Mouse (Mus musculus) lung, embryonic 15.5 days (tissue): ENCODE results near the gene Slc26a8. TPM values are rescaled to one million over a fixed set of nuclear protein-coding genes. Genes with fewer than 3 reads are reported as not detected.

Experiments
- ATAC-seq: fragments of 200-750 bp; cut with Nextera tagmentation; 2 replicates; pipeline ENCODE4 v1.8.0; 2017; ENCODE audit warnings: moderate number of reproducible peaks, borderline replicate concordance; ENCODE audit not compliant: low FRiP score, low TSS enrichment; ENCODE audit errors: extremely low read depth
- H3K27ac ChIP-seq: fragments of 300-500 bp; sonication (generic); 2 replicates; pipeline ENCODE4 v1.5.1; 2015; ENCODE audit warnings: moderate library complexity, mild to moderate bottlenecking, inconsistent platforms
- H3K27me3 ChIP-seq: fragments of 300-500 bp; sonication (generic); 2 replicates; pipeline ENCODE4 v1.6.1; 2015; ENCODE audit warnings: inconsistent platforms
- H3K36me3 ChIP-seq: fragments of 300-500 bp; sonication (generic); 2 replicates; pipeline ENCODE4 v1.6.1; 2015; ENCODE audit warnings: inconsistent platforms
- H3K4me1 ChIP-seq: fragments of 300-500 bp; sonication (generic); 2 replicates; pipeline ENCODE4 v1.6.1; 2015; ENCODE audit warnings: inconsistent platforms
- H3K4me2 ChIP-seq: fragments of 300-500 bp; sonication (generic); 2 replicates; pipeline ENCODE4 v1.6.1; 2015; ENCODE audit warnings: inconsistent platforms, mild to moderate bottlenecking, moderate library complexity
- H3K4me3 ChIP-seq: fragments of 300-500 bp; sonication (generic); 2 replicates; pipeline ENCODE4 v1.5.1; 2015; ENCODE audit warnings: mild to moderate bottlenecking, inconsistent platforms
- H3K9ac ChIP-seq: fragments of 300-500 bp; sonication (generic); 2 replicates; pipeline ENCODE4 v1.6.1; 2015; ENCODE audit warnings: inconsistent platforms
- H3K9me3 ChIP-seq: fragments of 300-500 bp; sonication (generic); 2 replicates; pipeline ENCODE4 v1.6.1; 2016; ENCODE audit warnings: inconsistent platforms
- WGBS: fragments of 180-500 bp; shearing (Covaris S2); methylation state at CpG from one replicate; pipeline ENCODE4 v1.1.7; 2015; 5-methylcytosine and 5-hydroxymethylcytosine counted together
- polyA plus RNA-seq: library from polyadenylated mRNA; unstranded; fragments of >200 nt; fragmentation: Nextera tagmentation; extraction: Ambion mirVana; gene quantifications from 2 replicates; pipeline ENCODE4 v1.2.1, GENCODE M21; 2015

The Slc26a8 gene
- polyA plus RNA-seq, 1 experiment from 2014 or later: 0.47 TPM

- 34% methylated on average over 4 of the region's 4 CpGs for WGBS
- H3K4me3 ChIP-seq: no peak overlapping the region
- no peak for ATAC-seq
- 0 out of 2 replicates have a peak, but pooled peaks cover 9% of the 10 kb centered on the region for H3K36me3 ChIP-seq
- H3K9me3 ChIP-seq: no peaks in the 10 kb centered on the region
- peaks cover 58% of the 10 kb centered on the region for H3K4me1 ChIP-seq
- no peak overlapping the region for H3K9ac ChIP-seq
- no peaks in the 10 kb centered on the region for H3K27me3 ChIP-seq
- H3K27ac ChIP-seq: peak overlapping the region; percentile 52
- H3K4me2 ChIP-seq: no peak overlapping the region
These were observed 8.2 kb upstream of the Slc26a8 start for GRCm38 (mm10) chr17:28698245-28698644.

DNA sequence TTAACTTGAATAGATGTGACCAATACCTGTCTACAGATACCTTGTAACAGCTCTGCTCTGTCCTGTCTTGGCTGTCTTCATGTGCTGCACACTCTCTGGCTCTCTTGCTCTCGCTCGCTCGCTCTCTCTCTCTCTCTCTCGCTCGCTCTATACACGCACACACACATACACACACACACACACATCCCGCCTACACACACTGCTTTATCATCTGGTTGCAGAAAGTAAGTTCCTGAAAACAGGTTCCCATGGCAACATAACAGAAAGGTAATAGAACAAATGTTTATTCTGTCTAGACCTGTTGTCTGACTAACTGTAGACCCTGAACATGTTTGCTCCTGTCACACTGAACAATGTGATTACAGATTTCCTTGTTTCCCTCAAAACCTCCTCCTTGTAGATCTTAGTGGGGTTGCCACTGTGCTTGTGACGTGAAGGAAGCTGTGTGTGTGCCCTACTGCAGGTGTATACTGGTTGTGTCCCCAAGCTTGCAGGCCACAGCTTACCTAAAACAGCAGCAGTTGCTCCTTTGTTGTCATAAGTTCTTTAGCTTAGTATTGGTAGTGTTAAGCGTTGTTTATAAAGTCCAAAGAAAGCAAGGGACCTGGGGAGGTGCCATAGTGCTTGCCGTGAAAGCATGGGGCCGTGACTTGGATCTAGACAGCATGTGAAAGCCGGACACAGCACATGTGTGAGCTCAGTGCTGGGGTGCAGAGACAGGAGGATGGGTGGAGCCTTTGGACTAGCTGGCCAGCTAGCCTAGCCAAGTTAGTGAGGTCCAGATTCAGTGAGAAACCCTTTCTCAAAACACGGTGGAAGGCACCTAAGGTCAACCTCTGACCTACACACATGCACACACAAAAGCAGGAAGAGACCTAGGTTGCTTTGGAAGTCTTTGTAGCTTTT lies 7.5 kb upstream of the Slc26a8 start:
- H3K36me3 ChIP-seq: 0 out of 2 replicates have a peak, but pooled peaks cover 9% of the 10 kb centered on the region
- H3K27ac ChIP-seq: peak overlapping the region; percentile 52
- WGBS: 32% methylated on average over 13 of the region's 13 CpGs
- H3K27me3 ChIP-seq: no peaks in the 10 kb centered on the region
- H3K4me2 ChIP-seq: peak overlapping the region; percentile 35
- peaks cover 63% of the 10 kb centered on the region for H3K4me1 ChIP-seq
- no peak overlapping the region for H3K9ac ChIP-seq
- no peaks in the 10 kb centered on the region for H3K9me3 ChIP-seq
- no peak overlapping the region for H3K4me3 ChIP-seq
- no peak for ATAC-seq

DNA sequence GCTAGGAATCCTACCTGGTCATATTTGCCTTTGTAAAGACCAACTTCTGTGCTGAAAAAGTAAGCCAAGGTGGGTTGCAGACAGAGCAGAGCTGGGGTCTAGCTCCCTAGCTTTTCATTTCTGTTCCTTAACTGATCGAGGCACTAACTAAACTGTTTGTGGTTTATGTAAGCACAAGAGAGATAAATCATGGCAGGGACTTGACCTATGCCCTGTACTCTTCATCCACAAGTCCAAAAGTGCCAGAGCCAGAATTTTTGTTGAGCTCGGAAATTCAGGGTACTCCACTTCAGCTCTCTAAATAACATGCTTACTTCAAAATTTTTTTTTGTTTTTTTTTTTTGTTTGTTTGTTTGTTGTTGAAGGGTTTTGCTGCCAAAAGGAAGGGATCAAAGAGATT lies 6.6 kb upstream of the Slc26a8 start:
- no peak overlapping the region for H3K9ac ChIP-seq
- H3K4me1 ChIP-seq: peaks cover 63% of the 10 kb centered on the region
- ATAC-seq: no peak
- H3K27me3 ChIP-seq: no peaks in the 10 kb centered on the region
- 19% methylated on average over 2 of the region's 2 CpGs for WGBS
- no peak overlapping the region for H3K4me3 ChIP-seq
- H3K36me3 ChIP-seq: 0 out of 2 replicates have a peak, but pooled peaks cover 9% of the 10 kb centered on the region
- H3K27ac ChIP-seq: peak overlapping the region; percentile 52
- H3K9me3 ChIP-seq: no peaks in the 10 kb centered on the region
- peak overlapping the region; percentile 35 for H3K4me2 ChIP-seq

- WGBS: 78% methylated on average over 4 of the region's 4 CpGs
These were observed 4.8 kb upstream of the Slc26a8 start for GRCm38 (mm10) chr17:28694832-28695231.

DNA sequence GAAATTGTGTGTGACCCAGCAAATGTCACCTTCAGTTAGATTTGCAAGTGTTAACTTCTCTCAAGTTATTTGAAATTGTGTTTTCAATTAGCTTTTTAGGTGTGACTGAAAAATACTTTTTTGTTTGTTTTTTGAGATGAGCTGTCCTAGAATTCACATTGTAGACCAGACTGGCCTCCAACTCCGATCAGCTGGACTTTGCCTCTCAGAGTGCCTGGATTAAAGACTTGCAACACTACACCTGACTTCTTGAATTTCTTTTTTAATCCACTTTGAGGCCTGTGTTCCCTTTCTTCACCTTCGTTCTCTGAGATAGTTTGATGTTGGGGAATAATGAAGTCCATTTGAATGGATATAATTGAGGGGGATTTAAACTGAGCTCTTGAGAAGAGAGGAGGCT lies 4.0 kb upstream of the Slc26a8 start:
- Histone ChIP-seq H3K27me3 (peaks cover 6% of the 10 kb centered on the region; the same call in 1 of the 2 replicates), H3K27ac (no peak overlapping the region), H3K4me3 (no peak overlapping the region), H3K9me3 (no peaks in the 10 kb centered on the region), H3K4me1 (peaks cover 71% of the 10 kb centered on the region), H3K36me3 (0 out of 2 replicates have a peak, but pooled peaks cover 4% of the 10 kb centered on the region), H3K4me2 (peak overlapping the region; percentile 66; the same call in 1 of the 2 replicates), H3K9ac (no peak overlapping the region; the same call in 1 of the 2 replicates)
- 58% methylated on average over 2 of the region's 2 CpGs for WGBS
- no peak for ATAC-seq

More at GRCm38 (mm10) chr17:28694832-28695231, 4.8 kb upstream of the Slc26a8 start:
- no peaks in the 10 kb centered on the region for H3K9me3 ChIP-seq
- H3K4me2 ChIP-seq: no peak overlapping the region
- no peak overlapping the region for H3K27ac ChIP-seq
- H3K27me3 ChIP-seq: no peaks in the 10 kb centered on the region; the same call in 1 of the 2 replicates
- H3K9ac ChIP-seq: no peak overlapping the region
- ATAC-seq: no peak
- H3K4me1 ChIP-seq: peaks cover 65% of the 10 kb centered on the region
- H3K4me3 ChIP-seq: no peak overlapping the region
- 0 out of 2 replicates have a peak, but pooled peaks cover 4% of the 10 kb centered on the region for H3K36me3 ChIP-seq

GRCm38 (mm10) chr17:28693086-28693485 lies 3.1 kb upstream of the Slc26a8 start:
- ATAC-seq: no peak
- Histone ChIP-seq H3K27me3 (peaks cover 8% of the 10 kb centered on the region; the same call in 1 of the 2 replicates), H3K4me3 (peak overlapping the region; percentile 97), H3K9ac (peak overlapping the region; percentile 87), H3K9me3 (no peaks in the 10 kb centered on the region), H3K36me3 (0 out of 2 replicates have a peak, but pooled peaks cover 4% of the 10 kb centered on the region), H3K4me2 (peak overlapping the region; percentile 66), H3K4me1 (peaks cover 64% of the 10 kb centered on the region), H3K27ac (peak overlapping the region; percentile 96)
- WGBS: 10% methylated on average over 3 of the region's 3 CpGs

DNA sequence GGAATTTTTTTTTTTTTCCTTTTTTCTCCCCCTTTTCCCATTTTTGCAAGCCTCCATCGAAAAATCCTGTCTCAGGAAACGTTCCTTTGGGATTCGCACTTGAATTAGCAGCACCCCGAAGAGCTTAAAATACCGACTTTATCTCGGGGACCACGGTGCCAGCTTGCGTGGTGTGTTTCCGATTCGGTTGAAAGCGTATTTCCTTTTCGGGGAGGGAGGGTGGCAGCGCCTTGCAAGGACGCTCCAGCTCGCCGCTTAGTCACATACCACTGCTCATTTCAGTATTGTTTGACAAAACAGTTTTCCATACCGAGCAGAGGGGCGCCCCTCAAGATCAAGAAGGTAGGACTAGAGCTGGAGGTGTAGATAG lies 2.3 kb upstream of the Slc26a8 start:
- H3K27me3 ChIP-seq: peaks cover 8% of the 10 kb centered on the region; the same call in 1 of the 2 replicates
- H3K9ac ChIP-seq: peak overlapping the region; percentile 87
- no peak for ATAC-seq
- H3K27ac ChIP-seq: peak overlapping the region; percentile 96
- peaks cover 57% of the 10 kb centered on the region for H3K4me1 ChIP-seq
- peak overlapping the region; percentile 97 for H3K4me3 ChIP-seq
- 0% methylated on average over 18 of the region's 18 CpGs for WGBS
- H3K9me3 ChIP-seq: no peaks in the 10 kb centered on the region
- peak overlapping the region; percentile 66 for H3K4me2 ChIP-seq
- 0 out of 2 replicates have a peak, but pooled peaks cover 4% of the 10 kb centered on the region for H3K36me3 ChIP-seq

GRCm38 (mm10) chr17:28691687-28692340 lies 1.8 kb upstream of the Slc26a8 start:
- peak overlapping the region; percentile 96 for H3K27ac ChIP-seq
- H3K9ac ChIP-seq: peak overlapping the region; percentile 87
- WGBS: under 1% methylated on average over 53 of the region's 53 CpGs
- H3K27me3 ChIP-seq: peaks cover 8% of the 10 kb centered on the region; the same call in 1 of the 2 replicates
- H3K4me2 ChIP-seq: peak overlapping the region; percentile 66
- H3K4me3 ChIP-seq: peak overlapping the region; percentile 97
- 0 out of 2 replicates have a peak, but pooled peaks cover 4% of the 10 kb centered on the region for H3K36me3 ChIP-seq
- no peaks in the 10 kb centered on the region for H3K9me3 ChIP-seq
- ATAC-seq: peak; percentile 19
- H3K4me1 ChIP-seq: peaks cover 52% of the 10 kb centered on the region

GRCm38 (mm10) chr17:28690776-28691686 lies 998 bp upstream of the Slc26a8 start, which contains the start of gene Mapk14:
TSS of gene Mapk14 (plus strand) at chr17:28691329.
- Histone ChIP-seq H3K9me3 (no peaks in the 10 kb centered on the region), H3K4me3 (peak within 1 kb of the TSS; percentile 97), H3K27ac (peak within 1 kb of the TSS; percentile 96), H3K9ac (peak within 1 kb of the TSS; percentile 87), H3K27me3 (peaks cover 8% of the 10 kb centered on the region; the same call in 1 of the 2 replicates), H3K4me1 (peaks cover 44% of the 10 kb centered on the region), H3K4me2 (peak within 1 kb of the TSS; percentile 70), H3K36me3 (0 out of 2 replicates have a peak, but pooled peaks cover 4% of the 10 kb centered on the region)
- peak; percentile 96 for ATAC-seq
- under 1% methylated on average over 80 of the region's 86 CpGs for WGBS

- Histone ChIP-seq H3K36me3 (no peaks in the 10 kb centered on the region), H3K4me2 (no peak overlapping the region), H3K27ac (no peak overlapping the region), H3K4me3 (no peak overlapping the region), H3K27me3 (peaks cover 8% of the 10 kb centered on the region; the same call in 1 of the 2 replicates), H3K9me3 (no peaks in the 10 kb centered on the region), H3K4me1 (peaks cover 17% of the 10 kb centered on the region), H3K9ac (no peak overlapping the region)
- no peak for ATAC-seq
- 31% methylated on average over 4 of the region's 4 CpGs for WGBS
These were observed 2.7 kb downstream of the Slc26a8 start for GRCm38 (mm10) chr17:28687354-28687753.

GRCm38 (mm10) chr17:28684631-28685030 lies 5.4 kb downstream of the Slc26a8 start:
- Histone ChIP-seq H3K9me3 (no peaks in the 10 kb centered on the region), H3K4me3 (no peak overlapping the region), H3K36me3 (no peaks in the 10 kb centered on the region), H3K4me1 (peaks cover 7% of the 10 kb centered on the region), H3K9ac (no peak overlapping the region), H3K27me3 (peaks cover 7% of the 10 kb centered on the region; the same call in 1 of the 2 replicates), H3K4me2 (no peak overlapping the region), H3K27ac (no peak overlapping the region)
- 82% methylated on average over 19 of the region's 19 CpGs for WGBS
- no peak for ATAC-seq
